Mouse (Mus musculus): ENCODE results near the gene Vwc2. TPM values are rescaled to one million over a fixed set of nuclear protein-coding genes. Genes with fewer than 3 reads are reported as not detected.
A peak's percentile ranks its signal among the peaks of the same experiment; 100 is the strongest.

Gene Vwc2
- total RNA-seq (2014; rRNA removed) (20.0 and 23.3 TPM in 2 replicates), polyA plus RNA-seq (2015; fragmentation: Nextera tagmentation; extraction: Ambion mirVana) (9.3 and 10.1 TPM in 2 replicates)

GRCm38 (mm10) chr11:11113576-11114233 is at the start of gene Vwc2:
TSS of gene Vwc2 (plus strand) at chr11:11114223.
- Histone ChIP-seq H3K27ac (peak within 1 kb of the TSS; percentile 26; the same call in 1 of the 2 replicates), H3K9ac (replicated peaks; ENCODE audit: low read length) (peak within 1 kb of the TSS; percentile 52), H3K27me3 (ENCODE audit: insufficient read depth, low read length) (0 out of 2 replicates have a peak, but pooled peaks cover 4% of the 10 kb centered on the region), H3K4me3 (ENCODE audit: low read length) (peak within 1 kb of the TSS; percentile 58), H3K9me3 (ENCODE audit: low read length) (no peaks in the 10 kb centered on the region), H3K36me3 (ENCODE audit: insufficient read depth, low read length) (no peaks in the 10 kb centered on the region), H3K4me2 (ENCODE audit: low read depth, low read length) (peak within 1 kb of the TSS; percentile 98), H3K4me1 (ENCODE audit: insufficient read depth, low read length) (peaks cover 13% of the 10 kb centered on the region; the same call in 1 of the 2 replicates)
- WGBS: under 1% methylated on average over 28 of the region's 28 CpGs
- DNase-seq (ENCODE audit: low spot score): peak; percentile 73
- no peak for TF ChIP-seq CTCF (IDR thresholded peaks at IDR 0.05; ENCODE audit: low read depth)
- ATAC-seq: peak; percentile 76

DNA sequence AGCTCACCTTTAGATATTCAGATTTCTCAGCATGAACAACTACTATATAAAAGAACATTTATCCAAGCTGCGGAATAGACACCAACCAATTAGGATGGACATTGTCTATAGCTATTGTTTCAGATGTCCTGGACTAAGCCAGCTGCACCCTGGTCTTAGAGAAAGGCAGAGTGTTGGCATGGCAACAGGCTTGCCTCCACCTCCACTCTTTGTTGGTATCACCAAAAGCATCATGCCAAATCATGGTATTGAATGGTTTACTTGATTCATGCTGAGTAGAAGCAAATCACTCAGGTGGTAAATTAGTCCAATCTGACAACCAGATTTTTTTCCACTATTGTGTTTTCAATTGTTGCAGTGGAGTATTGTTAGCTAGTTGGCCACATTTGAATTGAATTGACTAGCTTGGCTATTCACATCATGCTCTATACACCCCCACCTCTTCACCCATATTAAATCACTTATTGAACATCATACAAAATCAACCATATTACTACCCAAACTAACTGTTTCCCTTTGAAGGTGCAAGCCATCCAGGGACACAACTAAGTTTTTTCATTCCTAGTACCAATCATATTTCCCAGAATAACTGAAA is 25.8 kb upstream of the Vwc2 start:
- 18% methylated on average over 1 of the region's 1 CpGs for WGBS

DNA sequence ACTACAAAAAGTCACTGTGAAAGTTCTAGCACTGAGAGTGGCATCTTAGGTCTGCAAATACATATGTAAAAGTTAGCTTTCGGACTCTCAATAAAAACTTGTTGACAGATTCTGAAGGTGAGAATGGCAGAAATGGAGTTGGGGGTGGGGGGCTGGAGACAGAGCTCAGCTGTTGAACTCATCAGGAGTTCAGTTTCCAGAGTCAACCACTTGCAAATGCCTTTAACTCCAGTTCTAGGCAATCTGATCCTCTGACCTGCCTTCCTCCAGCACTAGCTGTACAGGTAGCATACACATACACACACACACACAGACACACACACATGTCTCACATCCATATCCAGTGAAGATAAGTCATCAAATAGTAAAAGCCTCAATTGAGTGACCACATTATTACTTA is 16.4 kb upstream of the Vwc2 start:
- no peak overlapping the region for H3K4me3 ChIP-seq (ENCODE audit: low read length)
- ATAC-seq (no peak), DNase-seq (ENCODE audit: low spot score) (no peak)
- H3K9ac ChIP-seq (replicated peaks; ENCODE audit: low read length): no peak overlapping the region
- no peak for TF ChIP-seq CTCF (IDR thresholded peaks at IDR 0.05; ENCODE audit: low read depth)
- H3K9me3 ChIP-seq (ENCODE audit: low read length): 0 out of 2 replicates have a peak, but pooled peaks cover 3% of the 10 kb centered on the region
- no peaks in the 10 kb centered on the region for H3K36me3 ChIP-seq (ENCODE audit: insufficient read depth, low read length)
- no peaks in the 10 kb centered on the region for H3K4me1 ChIP-seq (ENCODE audit: insufficient read depth, low read length)
- no peaks in the 10 kb centered on the region for H3K27me3 ChIP-seq (ENCODE audit: insufficient read depth, low read length)
- WGBS: 91% methylated on average over 1 of the region's 1 CpGs
- no peak overlapping the region for H3K4me2 ChIP-seq (ENCODE audit: low read depth, low read length)
- H3K27ac ChIP-seq: no peak overlapping the region

More for the DNA sequence above, 25.8 kb upstream of the Vwc2 start:
- Histone ChIP-seq H3K9me3 (ENCODE audit: low read length) (peaks cover 2% of the 10 kb centered on the region; the same call in 1 of the 2 replicates), H3K4me3 (ENCODE audit: low read length) (no peak overlapping the region), H3K4me2 (ENCODE audit: low read depth, low read length) (no peak overlapping the region), H3K36me3 (ENCODE audit: insufficient read depth, low read length) (no peaks in the 10 kb centered on the region), H3K4me1 (ENCODE audit: insufficient read depth, low read length) (no peaks in the 10 kb centered on the region), H3K27ac (no peak overlapping the region), H3K9ac (replicated peaks; ENCODE audit: low read length) (no peak overlapping the region), H3K27me3 (ENCODE audit: insufficient read depth, low read length) (no peaks in the 10 kb centered on the region)
- TF ChIP-seq CTCF (IDR thresholded peaks at IDR 0.05; ENCODE audit: low read depth): no peak
- peak; percentile 2 for DNase-seq (ENCODE audit: low spot score)
- no peak for ATAC-seq

GRCm38 (mm10) chr11:11098282-11098681 is 15.7 kb upstream of the Vwc2 start:
- no peaks in the 10 kb centered on the region for H3K4me1 ChIP-seq (ENCODE audit: insufficient read depth, low read length)
- TF ChIP-seq CTCF (IDR thresholded peaks at IDR 0.05; ENCODE audit: low read depth): no peak
- DNase-seq (ENCODE audit: low spot score) (no peak), ATAC-seq (no peak)
- H3K4me2 ChIP-seq (ENCODE audit: low read depth, low read length): no peak overlapping the region
- no peaks in the 10 kb centered on the region for H3K36me3 ChIP-seq (ENCODE audit: insufficient read depth, low read length)
- no peak overlapping the region for H3K9ac ChIP-seq (replicated peaks; ENCODE audit: low read length)
- H3K27ac ChIP-seq: no peak overlapping the region
- H3K4me3 ChIP-seq (ENCODE audit: low read length): no peak overlapping the region
- H3K27me3 ChIP-seq (ENCODE audit: insufficient read depth, low read length): no peaks in the 10 kb centered on the region
- WGBS: 61% methylated on average over 4 of the region's 4 CpGs
- 0 out of 2 replicates have a peak, but pooled peaks cover 3% of the 10 kb centered on the region for H3K9me3 ChIP-seq (ENCODE audit: low read length)

GRCm38 (mm10) chr11:11099011-11099410 is 15.0 kb upstream of the Vwc2 start:
- Histone ChIP-seq H3K9me3 (ENCODE audit: low read length) (0 out of 2 replicates have a peak, but pooled peaks cover 3% of the 10 kb centered on the region), H3K36me3 (ENCODE audit: insufficient read depth, low read length) (no peaks in the 10 kb centered on the region), H3K4me2 (ENCODE audit: low read depth, low read length) (no peak overlapping the region), H3K4me3 (ENCODE audit: low read length) (no peak overlapping the region), H3K27ac (no peak overlapping the region), H3K9ac (replicated peaks; ENCODE audit: low read length) (no peak overlapping the region), H3K27me3 (ENCODE audit: insufficient read depth, low read length) (no peaks in the 10 kb centered on the region), H3K4me1 (ENCODE audit: insufficient read depth, low read length) (no peaks in the 10 kb centered on the region)
- TF ChIP-seq CTCF (IDR thresholded peaks at IDR 0.05; ENCODE audit: low read depth): no peak
- DNase-seq (ENCODE audit: low spot score) (no peak), ATAC-seq (no peak)
- WGBS: 92% methylated on average over 5 of the region's 5 CpGs

DNA sequence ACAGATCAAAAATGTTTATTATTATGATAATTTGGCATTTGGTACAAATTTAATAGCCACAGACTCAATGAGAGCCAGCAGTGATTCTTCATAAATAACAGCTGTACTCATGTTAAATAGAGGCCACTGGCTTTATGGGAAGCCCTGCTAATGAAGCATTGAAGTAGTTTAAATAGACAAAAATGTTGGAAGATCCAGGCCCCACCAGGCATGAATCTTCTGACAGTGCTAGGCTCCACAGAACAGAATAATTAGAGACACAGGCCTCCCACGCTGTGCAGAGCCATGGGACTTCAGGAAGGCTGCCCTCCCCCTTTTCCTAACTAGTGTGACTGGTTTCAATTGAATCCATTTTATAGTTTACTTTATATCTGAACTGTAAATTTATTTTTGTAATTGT is 11.8 kb upstream of the Vwc2 start:
- Histone ChIP-seq H3K27ac (no peak overlapping the region), H3K4me2 (ENCODE audit: low read depth, low read length) (no peak overlapping the region), H3K9ac (replicated peaks; ENCODE audit: low read length) (no peak overlapping the region), H3K4me1 (ENCODE audit: insufficient read depth, low read length) (no peaks in the 10 kb centered on the region), H3K4me3 (ENCODE audit: low read length) (no peak overlapping the region), H3K27me3 (ENCODE audit: insufficient read depth, low read length) (no peaks in the 10 kb centered on the region), H3K36me3 (ENCODE audit: insufficient read depth, low read length) (no peaks in the 10 kb centered on the region), H3K9me3 (ENCODE audit: low read length) (0 out of 2 replicates have a peak, but pooled peaks cover 3% of the 10 kb centered on the region)
- no peak for ATAC-seq
- no peak for DNase-seq (ENCODE audit: low spot score)
- 29% methylated on average over 1 of the region's 1 CpGs for WGBS
- no peak for TF ChIP-seq CTCF (IDR thresholded peaks at IDR 0.05; ENCODE audit: low read depth)
